Mouse (Mus musculus): Measurements from ENCODE around the gene Kctd5. TPM values are rescaled to one million over a fixed set of nuclear protein-coding genes. Genes with fewer than 3 reads are reported as not detected.

Gene Kctd5
- total RNA-seq, 2 experiments from 2014 or later = 19.1 to 20.1 TPM

Other genes with a start within 250 kb of the Kctd5 start
- 318 and 455 TPM in 2 replicates for gene Elob, start 244.3 kb downstream of the Kctd5 start, total RNA-seq (2014; fragmentation: Nextera tagmentation)
- gene Elob, start 244.3 kb downstream of the Kctd5 start, total RNA-seq (2017) = 124 and 129 TPM in 2 replicates
- gene Prss33, start 237.4 kb downstream of the Kctd5 start, total RNA-seq (2014; fragmentation: Nextera tagmentation) = not detected in 2 replicates
- not detected in 2 replicates for gene Prss33, start 237.4 kb downstream of the Kctd5 start, total RNA-seq (2017)
- gene Prss32, start 229.6 kb downstream of the Kctd5 start, total RNA-seq (2014; fragmentation: Nextera tagmentation) = not detected in 2 replicates
- not detected in 2 replicates for gene Prss32, start 229.6 kb downstream of the Kctd5 start, total RNA-seq (2017)
- not detected in 2 replicates for gene Prss41, start 229.3 kb downstream of the Kctd5 start, total RNA-seq (2014; fragmentation: Nextera tagmentation)
- gene Prss41, start 229.3 kb downstream of the Kctd5 start, total RNA-seq (2017) = not detected in 2 replicates
- gene Prss21, start 205.4 kb downstream of the Kctd5 start, total RNA-seq (2014; fragmentation: Nextera tagmentation) = not detected in 2 replicates
- gene Prss21, start 205.4 kb downstream of the Kctd5 start, total RNA-seq (2017) = not detected in 2 replicates
- gene Dcpp1, start 192.6 kb downstream of the Kctd5 start, total RNA-seq (2014; fragmentation: Nextera tagmentation) = not detected in 2 replicates
- gene Dcpp1, start 192.6 kb downstream of the Kctd5 start, total RNA-seq (2017) = not detected in 2 replicates
- gene Dcpp2, start 192.6 kb downstream of the Kctd5 start, total RNA-seq (2014; fragmentation: Nextera tagmentation) = not detected in 2 replicates
- not detected in 2 replicates for gene Dcpp2, start 192.6 kb downstream of the Kctd5 start, total RNA-seq (2017)
- not detected in 2 replicates for gene Dcpp3, start 156.0 kb downstream of the Kctd5 start, total RNA-seq (2014; fragmentation: Nextera tagmentation)
- not detected in 2 replicates for gene Dcpp3, start 156.0 kb downstream of the Kctd5 start, total RNA-seq (2017)
- not detected in 2 replicates for gene Sbp, start 131.8 kb downstream of the Kctd5 start, total RNA-seq (2014; fragmentation: Nextera tagmentation)
- gene Sbp, start 131.8 kb downstream of the Kctd5 start, total RNA-seq (2017) = not detected in 2 replicates
- not detected in 2 replicates for gene Sbpl, start 118.2 kb downstream of the Kctd5 start, total RNA-seq (2014; fragmentation: Nextera tagmentation)
- gene Sbpl, start 118.2 kb downstream of the Kctd5 start, total RNA-seq (2017) = not detected in 2 replicates
- not detected in 2 replicates for gene Prss30, start 92.9 kb downstream of the Kctd5 start, total RNA-seq (2014; fragmentation: Nextera tagmentation)
- not detected in 2 replicates for gene Prss30, start 92.9 kb downstream of the Kctd5 start, total RNA-seq (2017)
- gene Prss22, start 75.4 kb downstream of the Kctd5 start, total RNA-seq (2014; fragmentation: Nextera tagmentation) = not detected in 2 replicates
- gene Prss22, start 75.4 kb downstream of the Kctd5 start, total RNA-seq (2017) = not detected in 2 replicates
- not detected in 2 replicates for gene Prss27, start 35.3 kb downstream of the Kctd5 start, total RNA-seq (2014; fragmentation: Nextera tagmentation)
- gene Prss27, start 35.3 kb downstream of the Kctd5 start, total RNA-seq (2017) = not detected in 2 replicates
- 32.4 and 33.0 TPM in 2 replicates for gene Pdpk1, start 77.4 kb upstream of the Kctd5 start, total RNA-seq (2014; fragmentation: Nextera tagmentation)
- gene Pdpk1, start 77.4 kb upstream of the Kctd5 start, total RNA-seq (2017) = 34.7 and 39.4 TPM in 2 replicates
- gene Amdhd2, start 90.3 kb upstream of the Kctd5 start, total RNA-seq (2014; fragmentation: Nextera tagmentation) = 60.4 and 63.2 TPM in 2 replicates
- gene Amdhd2, start 90.3 kb upstream of the Kctd5 start, total RNA-seq (2017) = 54.4 and 66.4 TPM in 2 replicates
- gene Atp6v0c, start 96.2 kb upstream of the Kctd5 start, total RNA-seq (2014; fragmentation: Nextera tagmentation) = 422 and 477 TPM in 2 replicates
- 134 and 143 TPM in 2 replicates for gene Atp6v0c, start 96.2 kb upstream of the Kctd5 start, total RNA-seq (2017)
- gene Tbc1d24, start 132.1 kb upstream of the Kctd5 start, total RNA-seq (2014; fragmentation: Nextera tagmentation) = 12.4 and 27.9 TPM in 2 replicates
- gene Tbc1d24, start 132.1 kb upstream of the Kctd5 start, total RNA-seq (2017) = 4.8 and 6.4 TPM in 2 replicates
- 0.11 TPM in 1 of 2 replicates, not detected in the other for gene Ntn3, start 136.0 kb upstream of the Kctd5 start, total RNA-seq (2014; fragmentation: Nextera tagmentation)
- gene Ntn3, start 136.0 kb upstream of the Kctd5 start, total RNA-seq (2017) = 0.04 TPM in 1 of 2 replicates, not detected in the other
- 11.3 and 13.8 TPM in 2 replicates for gene Tedc2, start 147.4 kb upstream of the Kctd5 start, total RNA-seq (2014; fragmentation: Nextera tagmentation)
- 17.0 and 19.5 TPM in 2 replicates for gene Tedc2, start 147.4 kb upstream of the Kctd5 start, total RNA-seq (2017)
- 6.1 and 18.3 TPM in 2 replicates for gene Ccnf, start 178.0 kb upstream of the Kctd5 start, total RNA-seq (2014; fragmentation: Nextera tagmentation)
- gene Ccnf, start 178.0 kb upstream of the Kctd5 start, total RNA-seq (2017) = 22.7 and 24.1 TPM in 2 replicates

All from granulocyte monocyte progenitor cell, adult 5-6 weeks (primary cell).